Mouse (Mus musculus): ENCODE measurements around the gene Sytl1. TPM values are rescaled to one million over a fixed set of nuclear protein-coding genes. Genes with fewer than 3 reads are reported as not detected.
A peak's percentile ranks its signal among the peaks of the same experiment; 100 is the strongest.

Gene Sytl1
- 1.1 and 1.4 TPM in 2 replicates for polyA plus RNA-seq (2015; fragmentation: Nextera tagmentation; extraction: Ambion mirVana)

GRCm38 (mm10) chr4:133262882-133263281 is at the start of gene Sytl1:
Gene Sytl1, minus strand, starts transcription at chr4:133263113.
- Histone ChIP-seq H3K4me1 (ENCODE audit: control insufficient read depth, low read depth, low read length) (peaks cover 1% of the 10 kb centered on the region; the same call in 1 of the 2 replicates), H3K36me3 (ENCODE audit: control insufficient read depth, insufficient read depth) (peaks cover 20% of the 10 kb centered on the region), H3K27me3 (ENCODE audit: control insufficient read depth, insufficient read depth, low read depth, low read length) (no peaks in the 10 kb centered on the region), H3K4me2 (ENCODE audit: low read depth, low read length) (no peak within 1 kb of the TSS), H3K27ac (ENCODE audit: low read length) (no peak within 1 kb of the TSS), H3K9ac (ENCODE audit: low read depth, low read length) (no peak within 1 kb of the TSS; the same call in 1 of the 2 replicates), H3K4me3 (ENCODE audit: low read depth, low read length) (no peak within 1 kb of the TSS), H3K9me3 (replicated peaks; ENCODE audit: control insufficient read depth, low read length) (no peaks in the 10 kb centered on the region)
- WGBS (ENCODE audit: insufficient replicate concordance) = 34% methylated on average over 7 of the region's 7 CpGs
- ATAC-seq (ENCODE audit: low read depth) = peak; percentile 22; the same call in 1 of the 2 replicates

GRCm38 (mm10) chr4:133309948-133310347 is 47.0 kb upstream of the Sytl1 start:
- 0% methylated on average over 3 of the region's 3 CpGs for WGBS (ENCODE audit: insufficient replicate concordance)
- no peak for ATAC-seq (ENCODE audit: low read depth)
- Histone ChIP-seq H3K9me3 (replicated peaks; ENCODE audit: control insufficient read depth, low read length) (no peaks in the 10 kb centered on the region), H3K4me1 (ENCODE audit: control insufficient read depth, low read depth, low read length) (peaks cover 3% of the 10 kb centered on the region; the same call in 1 of the 2 replicates), H3K4me2 (ENCODE audit: low read depth, low read length) (no peak overlapping the region), H3K9ac (ENCODE audit: low read depth, low read length) (no peak overlapping the region), H3K4me3 (ENCODE audit: low read depth, low read length) (no peak overlapping the region), H3K27ac (ENCODE audit: low read length) (no peak overlapping the region), H3K27me3 (ENCODE audit: control insufficient read depth, insufficient read depth, low read depth, low read length) (no peaks in the 10 kb centered on the region), H3K36me3 (ENCODE audit: control insufficient read depth, insufficient read depth) (no peaks in the 10 kb centered on the region)

DNA sequence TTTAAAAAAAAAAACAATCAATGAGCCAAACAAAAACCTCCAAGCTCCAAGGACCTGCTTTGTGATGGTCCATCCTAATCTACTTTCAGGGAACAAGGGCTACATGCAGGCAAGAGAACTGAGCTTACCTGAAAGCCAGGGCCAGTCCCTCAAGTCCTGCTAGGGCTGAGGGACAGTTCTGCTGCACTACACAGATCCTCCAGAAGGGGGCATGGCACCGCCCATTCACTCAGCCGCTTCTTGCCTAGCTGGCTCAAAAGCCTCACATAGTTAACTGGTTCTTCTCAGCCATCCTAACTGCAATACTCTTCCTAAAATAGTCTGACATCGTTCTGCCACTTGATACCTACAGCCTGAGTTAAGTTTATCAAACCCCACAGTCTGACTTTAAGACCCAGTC is 44.4 kb upstream of the Sytl1 start:
- Histone ChIP-seq H3K4me1 (ENCODE audit: control insufficient read depth, low read depth, low read length) (no peaks in the 10 kb centered on the region), H3K4me3 (ENCODE audit: low read depth, low read length) (no peak overlapping the region), H3K9ac (ENCODE audit: low read depth, low read length) (no peak overlapping the region), H3K36me3 (ENCODE audit: control insufficient read depth, insufficient read depth) (no peaks in the 10 kb centered on the region), H3K4me2 (ENCODE audit: low read depth, low read length) (no peak overlapping the region), H3K27ac (ENCODE audit: low read length) (no peak overlapping the region), H3K9me3 (replicated peaks; ENCODE audit: control insufficient read depth, low read length) (no peaks in the 10 kb centered on the region), H3K27me3 (ENCODE audit: control insufficient read depth, insufficient read depth, low read depth, low read length) (no peaks in the 10 kb centered on the region)
- no peak for ATAC-seq (ENCODE audit: low read depth)
- 38% methylated on average over 3 of the region's 3 CpGs for WGBS (ENCODE audit: insufficient replicate concordance)

DNA sequence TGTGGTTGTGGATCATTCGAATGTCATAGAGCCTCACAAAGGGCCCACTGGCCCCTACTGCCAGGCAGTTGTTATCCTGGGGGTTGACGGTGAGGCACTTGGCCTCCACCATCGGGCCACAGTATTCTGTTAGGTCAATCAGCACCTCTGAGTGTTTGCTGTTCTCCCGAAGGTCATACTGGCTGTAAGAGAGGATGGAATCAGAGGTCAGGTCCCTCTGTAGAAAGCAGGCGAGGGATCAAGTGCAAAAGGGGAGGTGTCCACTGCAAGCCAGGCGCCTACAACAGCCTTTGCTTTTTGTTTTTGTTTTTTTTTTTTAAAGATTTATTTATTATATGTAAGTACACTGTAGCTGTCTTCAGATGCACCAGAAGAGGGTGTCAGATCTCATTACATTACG is 42.9 kb upstream of the Sytl1 start:
- no peak overlapping the region for H3K9ac ChIP-seq (ENCODE audit: low read depth, low read length)
- no peaks in the 10 kb centered on the region for H3K4me1 ChIP-seq (ENCODE audit: control insufficient read depth, low read depth, low read length)
- ATAC-seq (ENCODE audit: low read depth) = peak; percentile 21; the same call in 1 of the 2 replicates
- H3K9me3 ChIP-seq (replicated peaks; ENCODE audit: control insufficient read depth, low read length) = no peaks in the 10 kb centered on the region
- H3K4me3 ChIP-seq (ENCODE audit: low read depth, low read length) = no peak overlapping the region
- no peak overlapping the region for H3K4me2 ChIP-seq (ENCODE audit: low read depth, low read length)
- H3K36me3 ChIP-seq (ENCODE audit: control insufficient read depth, insufficient read depth) = peaks cover 8% of the 10 kb centered on the region
- WGBS (ENCODE audit: insufficient replicate concordance) = 68% methylated on average over 7 of the region's 7 CpGs
- H3K27ac ChIP-seq (ENCODE audit: low read length) = no peak overlapping the region
- no peaks in the 10 kb centered on the region for H3K27me3 ChIP-seq (ENCODE audit: control insufficient read depth, insufficient read depth, low read depth, low read length)

GRCm38 (mm10) chr4:133304770-133305169 is 41.9 kb upstream of the Sytl1 start:
- H3K4me3 ChIP-seq (ENCODE audit: low read depth, low read length) = no peak overlapping the region
- peaks cover 15% of the 10 kb centered on the region for H3K36me3 ChIP-seq (ENCODE audit: control insufficient read depth, insufficient read depth)
- H3K27ac ChIP-seq (ENCODE audit: low read length) = no peak overlapping the region
- no peak overlapping the region for H3K9ac ChIP-seq (ENCODE audit: low read depth, low read length)
- H3K4me2 ChIP-seq (ENCODE audit: low read depth, low read length) = no peak overlapping the region
- H3K4me1 ChIP-seq (ENCODE audit: control insufficient read depth, low read depth, low read length) = no peaks in the 10 kb centered on the region
- 86% methylated on average over 7 of the region's 7 CpGs for WGBS (ENCODE audit: insufficient replicate concordance)
- no peaks in the 10 kb centered on the region for H3K9me3 ChIP-seq (replicated peaks; ENCODE audit: control insufficient read depth, low read length)
- H3K27me3 ChIP-seq (ENCODE audit: control insufficient read depth, insufficient read depth, low read depth, low read length) = no peaks in the 10 kb centered on the region
- ATAC-seq (ENCODE audit: low read depth) = no peak

- Histone ChIP-seq H3K9ac (ENCODE audit: low read depth, low read length) (no peak overlapping the region), H3K27me3 (ENCODE audit: control insufficient read depth, insufficient read depth, low read depth, low read length) (no peaks in the 10 kb centered on the region), H3K9me3 (replicated peaks; ENCODE audit: control insufficient read depth, low read length) (no peaks in the 10 kb centered on the region), H3K27ac (ENCODE audit: low read length) (no peak overlapping the region), H3K4me3 (ENCODE audit: low read depth, low read length) (no peak overlapping the region), H3K4me2 (ENCODE audit: low read depth, low read length) (no peak overlapping the region), H3K36me3 (ENCODE audit: control insufficient read depth, insufficient read depth) (peaks cover 15% of the 10 kb centered on the region), H3K4me1 (ENCODE audit: control insufficient read depth, low read depth, low read length) (no peaks in the 10 kb centered on the region)
- WGBS (ENCODE audit: insufficient replicate concordance) = 54% methylated on average over 5 of the region's 5 CpGs
- ATAC-seq (ENCODE audit: low read depth) = no peak
Measured at GRCm38 (mm10) chr4:133302668-133303067, 39.8 kb upstream of the Sytl1 start.

- WGBS (ENCODE audit: insufficient replicate concordance) = 21% methylated on average over 4 of the region's 4 CpGs
- no peaks in the 10 kb centered on the region for H3K4me1 ChIP-seq (ENCODE audit: control insufficient read depth, low read depth, low read length)
- H3K27ac ChIP-seq (ENCODE audit: low read length) = no peak overlapping the region
- no peak overlapping the region for H3K4me2 ChIP-seq (ENCODE audit: low read depth, low read length)
- H3K9me3 ChIP-seq (replicated peaks; ENCODE audit: control insufficient read depth, low read length) = no peaks in the 10 kb centered on the region
- peaks cover 15% of the 10 kb centered on the region for H3K36me3 ChIP-seq (ENCODE audit: control insufficient read depth, insufficient read depth)
- H3K9ac ChIP-seq (ENCODE audit: low read depth, low read length) = no peak overlapping the region
- no peak for ATAC-seq (ENCODE audit: low read depth)
- H3K4me3 ChIP-seq (ENCODE audit: low read depth, low read length) = no peak overlapping the region
- no peaks in the 10 kb centered on the region for H3K27me3 ChIP-seq (ENCODE audit: control insufficient read depth, insufficient read depth, low read depth, low read length)
Measured at GRCm38 (mm10) chr4:133301802-133302201, 38.9 kb upstream of the Sytl1 start.

GRCm38 (mm10) chr4:133300421-133300820 is 37.5 kb upstream of the Sytl1 start:
- no peak overlapping the region for H3K9ac ChIP-seq (ENCODE audit: low read depth, low read length)
- H3K4me2 ChIP-seq (ENCODE audit: low read depth, low read length) = no peak overlapping the region
- no peaks in the 10 kb centered on the region for H3K4me1 ChIP-seq (ENCODE audit: control insufficient read depth, low read depth, low read length)
- no peak for ATAC-seq (ENCODE audit: low read depth)
- H3K4me3 ChIP-seq (ENCODE audit: low read depth, low read length) = no peak overlapping the region
- 90% methylated on average over 11 of the region's 11 CpGs for WGBS (ENCODE audit: insufficient replicate concordance)
- H3K27ac ChIP-seq (ENCODE audit: low read length) = no peak overlapping the region
- no peaks in the 10 kb centered on the region for H3K9me3 ChIP-seq (replicated peaks; ENCODE audit: control insufficient read depth, low read length)
- H3K36me3 ChIP-seq (ENCODE audit: control insufficient read depth, insufficient read depth) = peaks cover 19% of the 10 kb centered on the region
- no peaks in the 10 kb centered on the region for H3K27me3 ChIP-seq (ENCODE audit: control insufficient read depth, insufficient read depth, low read depth, low read length)

GRCm38 (mm10) chr4:133299701-133300100 is 36.8 kb upstream of the Sytl1 start:
- H3K27ac ChIP-seq (ENCODE audit: low read length) = no peak overlapping the region
- no peak overlapping the region for H3K4me3 ChIP-seq (ENCODE audit: low read depth, low read length)
- no peak for ATAC-seq (ENCODE audit: low read depth)
- H3K4me1 ChIP-seq (ENCODE audit: control insufficient read depth, low read depth, low read length) = no peaks in the 10 kb centered on the region
- no peak overlapping the region for H3K4me2 ChIP-seq (ENCODE audit: low read depth, low read length)
- no peaks in the 10 kb centered on the region for H3K9me3 ChIP-seq (replicated peaks; ENCODE audit: control insufficient read depth, low read length)
- peaks cover 19% of the 10 kb centered on the region for H3K36me3 ChIP-seq (ENCODE audit: control insufficient read depth, insufficient read depth)
- H3K27me3 ChIP-seq (ENCODE audit: control insufficient read depth, insufficient read depth, low read depth, low read length) = no peaks in the 10 kb centered on the region
- no peak overlapping the region for H3K9ac ChIP-seq (ENCODE audit: low read depth, low read length)
- WGBS (ENCODE audit: insufficient replicate concordance) = 70% methylated on average over 5 of the region's 5 CpGs

Measured in liver, embryonic 16.5 days (tissue).